Mouse (Mus musculus) macrophage (primary cell): ENCODE data around the gene Hoxc6. TPM values are rescaled to one million over a fixed set of nuclear protein-coding genes. Genes with fewer than 3 reads are reported as not detected.

Source experiments
- H3K27ac ChIP-seq: fragments of 350-480 bp; formaldehyde crosslinking; 2 replicates; pipeline ENCODE4 v1.9.0; 2021
- H3K36me3 ChIP-seq: fragments of 350-480 bp; formaldehyde crosslinking; 2 replicates; pipeline ENCODE4 v1.9.0; 2021; ENCODE audit errors: inconsistent target
- H3K4me3 ChIP-seq: fragments of 350-480 bp; formaldehyde crosslinking; 2 replicates; pipeline ENCODE4 v1.9.0; 2021; ENCODE audit errors: inconsistent target
- H3K79me2 ChIP-seq: fragments of 350-480 bp; formaldehyde crosslinking; 2 replicates; pipeline ENCODE4 v1.9.0; 2021; ENCODE audit errors: inconsistent target
- WGBS: methylation state at CpG from one replicate; pipeline ENCODE4 v1.1.7; 2026; ENCODE audit warnings: inconsistent platforms; ENCODE audit not compliant: missing documents; 5-methylcytosine and 5-hydroxymethylcytosine counted together
- polyA plus RNA-seq: library from polyadenylated mRNA; stranded (reverse); fragments of 250-400 nt; gene quantifications from 3 replicates; pipeline ENCODE4 v1.2.4, GENCODE M21; 2018; ENCODE audit warnings: inconsistent platforms

The Hoxc6 gene
- polyA plus RNA-seq, 1 experiment from 2014 or later, result not detected

GRCm38 (mm10) chr15:102963671-102964640, 34.1 kb upstream of the Hoxc6 start:
- Histone ChIP-seq H3K79me2 (no peaks in the 10 kb centered on the region), H3K4me3 (no peak overlapping the region), H3K36me3 (no peaks in the 10 kb centered on the region), H3K27ac (no peak overlapping the region)
- WGBS, result 3% methylated on average over 28 of the region's 28 CpGs

GRCm38 (mm10) chr15:102965003-102965891, 32.8 kb upstream of the Hoxc6 start:
- H3K27ac ChIP-seq, result no peak overlapping the region
- WGBS, result 11% methylated on average over 26 of the region's 26 CpGs
- no peaks in the 10 kb centered on the region for H3K36me3 ChIP-seq
- no peak overlapping the region for H3K4me3 ChIP-seq
- no peaks in the 10 kb centered on the region for H3K79me2 ChIP-seq

- H3K36me3 ChIP-seq, result no peaks in the 10 kb centered on the region
- no peak overlapping the region for H3K27ac ChIP-seq
- H3K79me2 ChIP-seq, result no peaks in the 10 kb centered on the region
- no peak overlapping the region for H3K4me3 ChIP-seq
- WGBS, result 6% methylated on average over 28 of the region's 30 CpGs
Measured at GRCm38 (mm10) chr15:102965892-102966775, 31.9 kb upstream of the Hoxc6 start.

- 10% methylated on average over 26 of the region's 27 CpGs for WGBS
- Histone ChIP-seq H3K4me3 (no peak within 1 kb of the TSS), H3K27ac (no peak within 1 kb of the TSS), H3K36me3 (no peaks in the 10 kb centered on the region), H3K79me2 (no peaks in the 10 kb centered on the region)
Measured at GRCm38 (mm10) chr15:102966776-102967311, 31.2 kb upstream of the Hoxc6 start, which contains the start of gene Hoxc10. TSS of gene Hoxc10 (plus strand) at chr15:102966796.

GRCm38 (mm10) chr15:102967312-102967510, 30.8 kb upstream of the Hoxc6 start, which contains the start of gene Hoxc5:
TSS of gene Hoxc5 (plus strand) at chr15:102967443.
- H3K36me3 ChIP-seq, result no peaks in the 10 kb centered on the region
- 4% methylated on average over 12 of the region's 12 CpGs for WGBS

GRCm38 (mm10) chr15:102967511-102968397, 30.3 kb upstream of the Hoxc6 start:
- H3K4me3 ChIP-seq, result no peak overlapping the region
- H3K36me3 ChIP-seq, result no peaks in the 10 kb centered on the region
- no peak overlapping the region for H3K27ac ChIP-seq
- WGBS, result 10% methylated on average over 34 of the region's 34 CpGs
- H3K79me2 ChIP-seq, result no peaks in the 10 kb centered on the region

More at GRCm38 (mm10) chr15:102967312-102967510, 30.8 kb upstream of the Hoxc6 start, which contains the start of gene Hoxc5:
- H3K79me2 ChIP-seq, result no peaks in the 10 kb centered on the region
- H3K4me3 ChIP-seq, result no peak within 1 kb of the TSS
- no peak within 1 kb of the TSS for H3K27ac ChIP-seq

- Histone ChIP-seq H3K36me3 (no peaks in the 10 kb centered on the region), H3K27ac (no peak overlapping the region), H3K79me2 (no peaks in the 10 kb centered on the region), H3K4me3 (no peak overlapping the region)
- 56% methylated on average over 1 of the region's 1 CpGs for WGBS
Measured at GRCm38 (mm10) chr15:102969296-102969695, 28.8 kb upstream of the Hoxc6 start.

- Histone ChIP-seq H3K79me2 (no peaks in the 10 kb centered on the region), H3K36me3 (no peaks in the 10 kb centered on the region), H3K27ac (no peak overlapping the region), H3K4me3 (no peak overlapping the region)
- WGBS, result 4% methylated on average over 11 of the region's 12 CpGs
Measured at GRCm38 (mm10) chr15:102970740-102971139, 27.3 kb upstream of the Hoxc6 start.

GRCm38 (mm10) chr15:102972254-102972653, 25.8 kb upstream of the Hoxc6 start:
- Histone ChIP-seq H3K4me3 (no peak overlapping the region), H3K36me3 (no peaks in the 10 kb centered on the region), H3K27ac (no peak overlapping the region), H3K79me2 (no peaks in the 10 kb centered on the region)
- 3% methylated on average over 20 of the region's 21 CpGs for WGBS

- no peak overlapping the region for H3K4me3 ChIP-seq
- H3K36me3 ChIP-seq, result no peaks in the 10 kb centered on the region
- no peak overlapping the region for H3K27ac ChIP-seq
- WGBS, result 16% methylated on average over 6 of the region's 6 CpGs
- no peaks in the 10 kb centered on the region for H3K79me2 ChIP-seq
Measured at GRCm38 (mm10) chr15:102972753-102973152, 25.3 kb upstream of the Hoxc6 start.

GRCm38 (mm10) chr15:102975034-102975433, 23.0 kb upstream of the Hoxc6 start:
- Histone ChIP-seq H3K27ac (no peak overlapping the region), H3K36me3 (no peaks in the 10 kb centered on the region), H3K4me3 (no peak overlapping the region), H3K79me2 (no peaks in the 10 kb centered on the region)
- WGBS, result 18% methylated on average over 7 of the region's 7 CpGs

GRCm38 (mm10) chr15:102975688-102976111, 22.4 kb upstream of the Hoxc6 start:
- no peaks in the 10 kb centered on the region for H3K79me2 ChIP-seq
- H3K27ac ChIP-seq, result no peak overlapping the region
- no peaks in the 10 kb centered on the region for H3K36me3 ChIP-seq
- H3K4me3 ChIP-seq, result no peak overlapping the region
- WGBS, result 3% methylated on average over 21 of the region's 21 CpGs

GRCm38 (mm10) chr15:102976171-102976570, 21.9 kb upstream of the Hoxc6 start, which contains the start of gene Hoxc9:
TSS of gene Hoxc9 (plus strand) at chr15:102976439.
- no peak within 1 kb of the TSS for H3K4me3 ChIP-seq
- WGBS, result 4% methylated on average over 6 of the region's 20 CpGs

More at GRCm38 (mm10) chr15:102976171-102976570, 21.9 kb upstream of the Hoxc6 start, which contains the start of gene Hoxc9:
- H3K79me2 ChIP-seq, result no peaks in the 10 kb centered on the region
- H3K27ac ChIP-seq, result no peak within 1 kb of the TSS
- H3K36me3 ChIP-seq, result no peaks in the 10 kb centered on the region
